Mouse (Mus musculus) urinary bladder, postnatal 36 days (tissue): ENCODE data around the gene Il18rap.
A peak's percentile ranks its signal among the peaks of the same experiment; 100 is the strongest.
"Not testable (repeated sequence)": the region's sequence is repeated elsewhere in the genome, so short reads cannot be mapped to it uniquely, and the experiment has no call there.

Experiments used
- DNase-seq, 2 experiments: peaks; one replicate each; pipeline ENCODE4 v3.0.0; 2022; ENCODE audit warnings: low spot score in 2 of 2, mixed read lengths in 1 of 2

Gene Il18rap

GRCm38 (mm10) chr1:40544650-40545049 is 29.5 kb downstream of the Il18rap start:
- DNase-seq, result peak; percentile 23 to 33

- DNase-seq, result no peak
Observed at GRCm38 (mm10) chr1:40546645-40547044, 31.5 kb downstream of the Il18rap start.

GRCm38 (mm10) chr1:40547064-40547572 is 32.0 kb downstream of the Il18rap start:
- no peak for DNase-seq

- DNase-seq, result no peak
Observed at GRCm38 (mm10) chr1:40547762-40548161, 32.6 kb downstream of the Il18rap start.

- DNase-seq, result no peak
Observed at GRCm38 (mm10) chr1:40569374-40569773, 54.2 kb downstream of the Il18rap start.

GRCm38 (mm10) chr1:40579784-40580183 is 64.6 kb downstream of the Il18rap start, which contains the start of gene Slc9a4:
Gene Slc9a4 (plus strand): TSS chr1:40580081.
- peak; percentile 47 to 48 for DNase-seq

GRCm38 (mm10) chr1:40580269-40580668 is 65.1 kb downstream of the Il18rap start:
- DNase-seq, result no peak

GRCm38 (mm10) chr1:40586776-40587175 is 71.6 kb downstream of the Il18rap start:
- DNase-seq, result no peak

- no peak for DNase-seq
Observed at GRCm38 (mm10) chr1:40590931-40591330, 75.8 kb downstream of the Il18rap start.

GRCm38 (mm10) chr1:40597822-40598221 is 82.7 kb downstream of the Il18rap start:
- no peak for DNase-seq

GRCm38 (mm10) chr1:40599661-40600060 is 84.5 kb downstream of the Il18rap start:
- DNase-seq, result not testable (repeated sequence)

- no peak for DNase-seq
Observed at GRCm38 (mm10) chr1:40600394-40601327, 85.5 kb downstream of the Il18rap start.
